Mouse (Mus musculus) CH12.LX (cell line): ENCODE data around the gene Aig1. TPM values are rescaled to one million over a fixed set of nuclear protein-coding genes. Genes with fewer than 3 reads are reported as not detected.

Experiments used
- DNase-seq: peaks from one replicate; pipeline ENCODE4 v3.0.0-alpha.2; 2013; ENCODE audit errors: extremely low read depth
- H3K27ac ChIP-seq: 2 replicates; pipeline ENCODE4 v1.5.1; 2012; ENCODE audit warnings: low read depth, mild to moderate bottlenecking, control low read depth, moderate library complexity; ENCODE audit not compliant: insufficient read depth
- H3K27me3 ChIP-seq: replicated peaks from 2 replicates; pipeline ENCODE3; 2012; ENCODE audit warnings: inconsistent platforms
- H3K36me3 ChIP-seq, 2 experiments: replicated peaks in 1 of 2; 2 replicates each; pipeline versions ENCODE3 to v1.6.1; 2012; ENCODE audit warnings: inconsistent platforms in 1 of 2, low read length in 1 of 2, mild to moderate bottlenecking in 1 of 2, mixed read lengths in 1 of 2, moderate library complexity in 1 of 2; ENCODE audit not compliant: control insufficient read depth in 1 of 2, insufficient read depth in 1 of 2
- H3K4me1 ChIP-seq, 2 experiments: 2 replicates each; pipeline ENCODE4 v1.6.1; 2012; ENCODE audit warnings: inconsistent platforms in 1 of 2, moderate library complexity in 1 of 2; ENCODE audit not compliant: insufficient read depth in 2 of 2, control insufficient read depth in 1 of 2
- H3K4me2 ChIP-seq: 2 replicates; pipeline ENCODE4 v1.6.1; 2012; ENCODE audit warnings: low read depth, mild to moderate bottlenecking, control low read depth; ENCODE audit not compliant: poor library complexity, insufficient read depth, severe bottlenecking
- H3K4me3 ChIP-seq, 3 experiments: fragments of 150-350 bp in 1 of 3; sonication (generic) in 1 of 3; replicated peaks in 1 of 3; 2 replicates each; pipeline versions ENCODE3 to v1.5.1; 2011 to 2012; ENCODE audit warnings: low read depth in 2 of 3, low read length in 2 of 3, mild to moderate bottlenecking in 2 of 3, moderate library complexity in 2 of 3, control low read depth in 1 of 3, improper control_type of control experiment in 1 of 3, inconsistent platforms in 1 of 3, mixed read lengths in 1 of 3; ENCODE audit not compliant: poor library complexity in 1 of 3
- H3K79me2 ChIP-seq: replicated peaks from 2 replicates; pipeline ENCODE4 v1.6.1; 2012; ENCODE audit warnings: mild to moderate bottlenecking, moderate library complexity; ENCODE audit not compliant: control insufficient read depth, poor library complexity, insufficient read depth, severe bottlenecking; ENCODE audit errors: extremely low read depth
- H3K9ac ChIP-seq: 2 replicates; pipeline ENCODE4 v1.6.1; 2012; ENCODE audit warnings: low read depth, mild to moderate bottlenecking, control low read depth, moderate library complexity; ENCODE audit not compliant: insufficient read depth
- H3K9me3 ChIP-seq: replicated peaks from 2 replicates; pipeline ENCODE3; 2012; ENCODE audit warnings: low read length, inconsistent platforms, mixed read lengths
- BHLHE40 ChIP-seq: IDR thresholded peaks from 2 replicates; pipeline ENCODE4 v1.6.1; 2011; ENCODE audit warnings: mild to moderate bottlenecking, low read depth, low read length, improper control_type of control experiment
- CHD1 ChIP-seq: IDR thresholded peaks from 2 replicates; pipeline ENCODE4 v1.6.1; 2012; ENCODE audit warnings: low read depth, low read length, improper control_type of control experiment, inconsistent platforms
- CTCF ChIP-seq, 2 experiments: IDR thresholded peaks in 1 of 2; conservative IDR thresholded peaks in 1 of 2; 2 replicates each; pipeline ENCODE4 v1.5.1; 2011 to 2012; ENCODE audit warnings: low read depth in 2 of 2, low read length in 2 of 2, improper control_type of control experiment in 1 of 2, inconsistent platforms in 1 of 2, mild to moderate bottlenecking in 1 of 2, moderate library complexity in 1 of 2
- E2F4 ChIP-seq: IDR thresholded peaks from 2 replicates; pipeline ENCODE4 v1.6.1; 2011; ENCODE audit warnings: low read depth, low read length, improper control_type of control experiment; ENCODE audit not compliant: insufficient replicate concordance
- EP300 ChIP-seq: IDR thresholded peaks from 2 replicates; pipeline ENCODE4 v1.6.1; 2011; ENCODE audit warnings: low read length, improper control_type of control experiment
- ETS1 ChIP-seq: conservative IDR thresholded peaks from 2 replicates; pipeline ENCODE4 v1.6.1; 2012; ENCODE audit warnings: low read depth, mild to moderate bottlenecking, inconsistent platforms, low read length, improper control_type of control experiment, moderate library complexity
- GABPA ChIP-seq: IDR thresholded peaks from 2 replicates; pipeline ENCODE4 v1.6.1; 2012; ENCODE audit warnings: low read depth, low read length, improper control_type of control experiment, inconsistent platforms; ENCODE audit not compliant: insufficient replicate concordance
- IRF4 ChIP-seq: IDR thresholded peaks from 2 replicates; pipeline ENCODE4 v1.6.1; 2014; ENCODE audit warnings: low read depth, mild to moderate bottlenecking, inconsistent platforms, low read length, improper control_type of control experiment
- JUN ChIP-seq: IDR thresholded peaks from 2 replicates; pipeline ENCODE4 v1.6.1; 2011; ENCODE audit warnings: low read depth, mild to moderate bottlenecking, low read length, improper control_type of control experiment, moderate library complexity; ENCODE audit not compliant: insufficient read depth
- KAT2A ChIP-seq: IDR thresholded peaks from 2 replicates; pipeline ENCODE4 v1.6.1; 2012; ENCODE audit warnings: low read length, improper control_type of control experiment, inconsistent platforms; ENCODE audit not compliant: insufficient replicate concordance
- MAFK ChIP-seq: IDR thresholded peaks from 2 replicates; pipeline ENCODE4 v1.6.1; 2011; ENCODE audit warnings: low read length, improper control_type of control experiment; ENCODE audit not compliant: insufficient replicate concordance
- MAX ChIP-seq: IDR thresholded peaks from 2 replicates; pipeline ENCODE4 v1.6.1; 2011; ENCODE audit warnings: low read length, improper control_type of control experiment
- MAZ ChIP-seq: IDR thresholded peaks from 2 replicates; pipeline ENCODE4 v1.6.1; 2012; ENCODE audit warnings: low read depth, mild to moderate bottlenecking, inconsistent platforms, low read length, improper control_type of control experiment, moderate library complexity
- MEF2A ChIP-seq: IDR thresholded peaks from 2 replicates; pipeline ENCODE4 v1.6.1; 2014; ENCODE audit warnings: low read depth, mild to moderate bottlenecking, inconsistent platforms, low read length, improper control_type of control experiment, borderline replicate concordance
- MXI1 ChIP-seq: IDR thresholded peaks from 2 replicates; pipeline ENCODE4 v1.6.1; 2011; ENCODE audit warnings: mild to moderate bottlenecking, low read depth, low read length, improper control_type of control experiment
- MYC ChIP-seq: IDR thresholded peaks from 2 replicates; pipeline ENCODE4 v1.6.1; 2011; ENCODE audit warnings: low read depth, mild to moderate bottlenecking, improper control_type of control experiment, low read length
- NELFE ChIP-seq: IDR thresholded peaks from 2 replicates; pipeline ENCODE4 v1.6.1; 2011; ENCODE audit warnings: low read depth, low read length, improper control_type of control experiment
- NRF1 ChIP-seq: IDR thresholded peaks from 2 replicates; pipeline ENCODE4 v1.6.1; 2014; ENCODE audit warnings: low read depth, mild to moderate bottlenecking, inconsistent platforms, low read length, improper control_type of control experiment, moderate library complexity
- PAX5 ChIP-seq: IDR thresholded peaks from 2 replicates; pipeline ENCODE4 v1.6.1; 2012; ENCODE audit warnings: low read length, inconsistent platforms, mixed read lengths
- POLR2A ChIP-seq: IDR thresholded peaks from 2 replicates; pipeline ENCODE4 v1.6.1; 2011; ENCODE audit warnings: low read depth, mild to moderate bottlenecking, improper control_type of control experiment, low read length
- POLR2AphosphoS2 ChIP-seq: IDR thresholded peaks from 2 replicates; pipeline ENCODE4 v1.6.1; 2011; ENCODE audit warnings: low read depth, low read length, improper control_type of control experiment
- RAD21 ChIP-seq: IDR thresholded peaks from 2 replicates; pipeline ENCODE4 v1.6.1; 2011; ENCODE audit warnings: low read depth, mild to moderate bottlenecking, low read length, improper control_type of control experiment, moderate library complexity
- SIN3A ChIP-seq: IDR thresholded peaks from 2 replicates; pipeline ENCODE4 v1.6.1; 2012; ENCODE audit warnings: low read length, improper control_type of control experiment, inconsistent platforms
- SMC3 ChIP-seq: IDR thresholded peaks from 2 replicates; pipeline ENCODE4 v1.6.1; 2011; ENCODE audit warnings: low read depth, low read length, improper control_type of control experiment
- TBP ChIP-seq: conservative IDR thresholded peaks from 2 replicates; pipeline ENCODE4 v1.6.1; 2011; ENCODE audit warnings: low read depth, low read length, improper control_type of control experiment
- TCF12 ChIP-seq: IDR thresholded peaks from 2 replicates; pipeline ENCODE4 v1.6.1; 2014; ENCODE audit warnings: low read depth, mild to moderate bottlenecking, inconsistent platforms, low read length, improper control_type of control experiment
- UBTF ChIP-seq: IDR thresholded peaks from 2 replicates; pipeline ENCODE4 v1.6.1; 2012; ENCODE audit warnings: low read depth, mild to moderate bottlenecking, inconsistent platforms, low read length, improper control_type of control experiment, moderate library complexity
- USF1 ChIP-seq: IDR thresholded peaks from 2 replicates; pipeline ENCODE4 v1.6.1; 2014; ENCODE audit warnings: low read depth, mild to moderate bottlenecking, inconsistent platforms, low read length, improper control_type of control experiment
- ZNF384 ChIP-seq: IDR thresholded peaks from 2 replicates; pipeline ENCODE4 v1.6.1; 2012; ENCODE audit warnings: low read depth, low read length, improper control_type of control experiment, inconsistent platforms
- dilution Hi-C: fragments of 300-500 bp; cut with MboI; formaldehyde crosslinking; loops from 2 replicates; pipeline ENCODE4 v1.14.3; 2020; ENCODE audit warnings: low sequenced_read_pairs; ENCODE audit not compliant: extremely low pct_unique_long_range_greater_than_20kb, extremely low pct_ligation_motif_present
- in situ Hi-C: fragments of 300-500 bp; cut with MboI; formaldehyde crosslinking; loops from 3 replicates; pipeline ENCODE4 v1.14.3; 2019; ENCODE audit warnings: low sequenced_read_pairs, low pct_ligation_motif_present, low pct_unique_long_range_greater_than_20kb, mixed read lengths
- polyA plus RNA-seq: library from polyadenylated mRNA; unstranded; fragments of >175 nt; gene quantifications from 2 replicates; pipeline ENCODE4 v1.2.1, GENCODE M21; 2012; ENCODE audit warnings: low read depth; ENCODE audit not compliant: insufficient read length
- total RNA-seq, 2 experiments: library from RNA; depleted of rRNA; stranded (reverse); fragments of 300-350 nt in 1 of 2; fragments of >200 nt in 1 of 2; gene quantifications; 2 replicates each; pipeline ENCODE4 v1.2.3; 2012 to 2014

The Aig1 gene
- total and polyA plus RNA-seq, 3 experiments = 1.6 to 10.8 (median 2.4) TPM

DNA sequence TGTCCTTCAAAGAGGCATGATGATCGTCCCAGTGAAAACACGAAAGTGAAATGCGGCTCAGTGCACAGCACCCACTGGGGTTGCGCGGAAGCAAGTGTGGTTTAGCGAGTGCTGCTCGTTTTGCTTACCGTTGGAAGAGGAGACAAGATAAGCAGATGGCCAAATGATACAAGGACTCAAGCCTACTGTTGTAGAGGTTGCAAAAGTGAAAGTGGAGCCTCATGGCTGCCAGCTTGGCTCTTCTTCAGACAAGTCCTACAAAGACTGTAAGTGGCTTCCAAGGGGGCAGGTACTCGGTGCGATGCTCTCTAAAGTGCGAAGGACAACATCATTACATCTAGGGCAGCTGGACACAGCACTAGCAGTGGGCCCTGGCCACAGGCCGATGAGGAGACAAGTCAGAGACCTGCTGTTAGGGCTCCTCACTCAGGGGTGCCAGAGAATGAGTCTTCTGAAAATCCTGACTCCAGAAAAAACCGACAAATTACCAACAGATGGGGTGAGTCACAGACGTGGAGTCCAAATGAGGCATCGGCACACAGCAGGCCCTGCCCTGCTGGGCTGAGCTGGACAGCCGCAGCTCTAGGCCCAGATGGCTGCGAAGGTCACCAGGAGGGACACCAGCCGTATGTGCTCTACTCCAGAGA is 129.2 kb downstream of the Aig1 start:
- Histone ChIP-seq H3K36me3 (no peaks in the 10 kb centered on the region), H3K4me3 (no peak overlapping the region), H3K4me2 (no peak overlapping the region)
- no peak for DNase-seq
- TF ChIP-seq ETS1 (no peak), KAT2A (no peak), POLR2A (no peak), MAFK (no peak), NRF1 (no peak), UBTF (no peak), CHD1 (no peak), ZNF384 (no peak), CTCF (conservative IDR thresholded peaks at IDR 0.05 in 1 of 2, IDR thresholded peaks at IDR 0.05 in 1 of 2; ENCODE audit: low read depth in 2 of 2, low read length in 2 of 2) (no peak), MXI1 (no peak), TCF12 (no peak), RAD21 (no peak), MYC (no peak), MAZ (no peak), PAX5 (no peak), BHLHE40 (no peak), JUN (no peak), E2F4 (no peak)
- TF ChIP-seq, all 38 proteins: peak for 0
- dilution Hi-C loops = no loop called here
- Histone ChIP-seq H3K4me1 (0 out of 4 replicates have a peak, but pooled peaks cover 0 to 2% of the 10 kb centered on the region in 2 experiments), H3K27me3 (no peaks in the 10 kb centered on the region), H3K9me3 (no peaks in the 10 kb centered on the region), H3K9ac (no peak overlapping the region), H3K79me2 (no peaks in the 10 kb centered on the region), H3K27ac (no peak overlapping the region)
- in situ Hi-C loops = no loop called here

DNA sequence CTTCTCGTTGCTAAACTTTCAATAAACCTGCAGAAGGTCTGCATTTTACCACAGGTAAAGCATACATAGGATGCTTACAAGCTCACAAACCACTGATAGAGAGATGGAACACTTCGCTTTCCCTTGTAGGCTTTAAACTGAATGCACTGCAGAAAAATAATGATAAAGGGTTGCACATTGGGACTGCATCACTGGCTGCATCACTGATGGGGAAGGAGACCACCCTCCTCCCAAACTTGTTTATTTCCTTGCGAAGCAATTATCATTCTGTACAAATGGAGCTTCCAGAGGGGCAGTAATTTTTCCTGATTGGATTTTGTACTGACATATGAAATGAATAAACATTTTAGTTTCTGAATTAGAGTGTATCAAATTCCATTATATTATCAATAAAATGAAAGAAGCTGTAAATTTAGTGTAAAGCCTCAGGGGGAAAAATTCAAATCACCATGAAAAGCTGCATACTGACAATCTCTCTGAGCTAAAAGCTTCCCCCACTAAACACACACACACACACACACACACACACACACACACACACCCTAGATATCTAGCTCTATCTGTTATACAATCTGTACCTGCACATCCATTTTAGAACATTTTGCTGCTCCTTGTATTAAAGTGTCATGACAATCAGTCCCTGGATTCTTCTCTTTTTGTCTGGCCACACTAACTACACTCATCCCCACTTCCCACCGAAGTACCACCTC is 138.6 kb downstream of the Aig1 start:
- Histone ChIP-seq H3K4me2 (no peak overlapping the region), H3K9me3 (no peaks in the 10 kb centered on the region), H3K27ac (no peak overlapping the region), H3K4me1 (no peaks in the 10 kb centered on the region), H3K9ac (no peak overlapping the region), H3K4me3 (no peak overlapping the region), H3K79me2 (no peaks in the 10 kb centered on the region), H3K27me3 (no peaks in the 10 kb centered on the region), H3K36me3 (no peaks in the 10 kb centered on the region)
- DNase-seq = no peak
- in situ Hi-C loops (no loop called here), dilution Hi-C loops (no loop called here)
- TF ChIP-seq EP300 (no peak), GABPA (no peak), NELFE (no peak), MAX (no peak), SMC3 (no peak), IRF4 (no peak), CTCF (conservative IDR thresholded peaks at IDR 0.05 in 1 of 2, IDR thresholded peaks at IDR 0.05 in 1 of 2; ENCODE audit: low read depth in 2 of 2, low read length in 2 of 2) (no peak), CHD1 (no peak), SIN3A (no peak), POLR2AphosphoS2 (no peak), TCF12 (no peak), JUN (no peak), PAX5 (no peak), MEF2A (no peak), TBP (no peak), USF1 (no peak)
